Mouse (Mus musculus) urinary bladder, postnatal 36 days (tissue): ENCODE results near the gene Rp9.

ENCODE experiments used
- DNase-seq, 2 experiments: peaks; one replicate each; pipeline ENCODE4 v3.0.0; 2022; ENCODE audit warnings: low spot score in 2 of 2, mixed read lengths in 1 of 2

Rp9 gene

DNA sequence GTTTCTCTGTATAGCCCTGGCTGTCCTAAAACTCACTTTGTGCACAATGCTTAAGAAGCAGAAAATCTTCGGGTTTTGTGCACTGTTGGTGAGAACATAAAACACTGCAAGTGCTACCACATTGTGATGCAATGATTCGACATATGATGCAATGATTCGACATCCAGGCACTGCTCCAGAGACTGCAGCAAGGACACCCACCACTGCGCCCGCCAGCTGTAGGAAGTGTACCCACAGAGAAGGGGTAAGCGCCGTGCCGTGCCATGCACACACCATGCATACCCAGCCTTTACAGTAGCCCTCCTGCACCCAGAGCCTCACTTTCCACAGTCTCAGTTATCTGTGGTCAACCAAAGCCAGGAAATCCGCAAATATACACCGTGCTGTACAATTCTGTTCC is 102.9 kb downstream of the Rp9 start:
- no peak for DNase-seq

GRCm38 (mm10) chr9:22366221-22366620 is 103.3 kb downstream of the Rp9 start:
- DNase-seq: no peak
